8 mouse cellular contexts compared by ENCODE assay signal in genomic region chr11:29373396-29374273, GRCm38 (mm10). TPM values are rescaled to one million over a fixed set of nuclear protein-coding genes. Genes with fewer than 3 reads are reported as not detected.
DNase-seq lines count a peak whose midpoint lies in the region; ATAC-seq lines count a peak whose summit lies in the region.

Ccdc88a (plus strand) TSS chr11:29373658.

- peak within 1 kb of the TSS; percentile 52 for H3K4me2 ChIP-seq in hindbrain, embryonic 16.5 days (ENCODE audit: low read length)

- no peaks in the 10 kb centered on the region for H3K27me3 ChIP-seq in hindbrain, embryonic 16.5 days (replicated peaks; ENCODE audit: control insufficient read depth, insufficient read depth, low read length)

- under 1% methylated on average over 71 of the region's 107 CpGs for WGBS in hindbrain, embryonic 16.5 days
- under 1% methylated on average over 84 of the region's 107 CpGs for WGBS in macrophage (ENCODE audit: missing documents)

- peaks cover 13% of the 10 kb centered on the region; the same call in 1 of the 2 replicates for H3K4me1 ChIP-seq in hindbrain, embryonic 16.5 days (ENCODE audit: control insufficient read depth, insufficient read depth, low read depth, low read length)

- no peaks in the 10 kb centered on the region for H3K36me3 ChIP-seq in hindbrain, embryonic 16.5 days (ENCODE audit: control insufficient read depth, insufficient read depth, low read length)
- H3K36me3 ChIP-seq in macrophage (ENCODE audit: inconsistent target): no peaks in the 10 kb centered on the region

- peak within 1 kb of the TSS; percentile 99 for H3K9ac ChIP-seq in hindbrain, embryonic 16.5 days (ENCODE audit: low read depth, low read length)

- peak; percentile 95 for DNase-seq in WW6 (ENCODE audit: low read depth, low spot score)
- DNase-seq in cerebellum, postnatal 4 days (ENCODE audit: low spot score in 2 of 2): peak; percentile 96 to 99
- DNase-seq in gastrocnemius, adult 18-20 months (ENCODE audit: low spot score): peak; percentile 93
- peak; percentile 97 to 98 for DNase-seq in left cerebral cortex, adult 18-20 months (ENCODE audit: low spot score in 2 of 2)
- DNase-seq in right cerebral cortex, adult 18-20 months: peak; percentile 98
- peak; percentile 89 for DNase-seq in urinary bladder, postnatal 10 days (ENCODE audit: low spot score)

- peak within 1 kb of the TSS; percentile 99 for H3K27ac ChIP-seq in hindbrain, embryonic 16.5 days (ENCODE audit: low read depth, low read length)
- H3K27ac ChIP-seq in macrophage: peak within 1 kb of the TSS; percentile 45

- H3K9me3 ChIP-seq in hindbrain, embryonic 16.5 days (ENCODE audit: control insufficient read depth, low read length): no peaks in the 10 kb centered on the region

- ATAC-seq in hindbrain, embryonic 16.5 days: peak; percentile 95

- peak within 1 kb of the TSS; percentile 87 for H3K4me3 ChIP-seq in hindbrain, embryonic 16.5 days (ENCODE audit: low read length)
- H3K4me3 ChIP-seq in macrophage (ENCODE audit: inconsistent target): peak within 1 kb of the TSS; percentile 74

- peaks cover 41% of the 10 kb centered on the region for H3K79me2 ChIP-seq in macrophage (ENCODE audit: inconsistent target)

RNA-seq across cellular contexts. Expression of gene Ccdc88a, which starts in this region (rescaled TPM):
- total RNA-seq in gastrocnemius, adult 18-20 months (2021): 1 to 10 TPM; 2.2 to 2.3 TPM
- 71.1 and 73.8 TPM in 2 replicates for polyA plus RNA-seq in hindbrain, embryonic 16.5 days (2015; fragmentation: Nextera tagmentation; extraction: Ambion mirVana)
- 10 to 100 TPM; 54.1 to 55.5 TPM for total RNA-seq in left cerebral cortex, adult 18-20 months (2021)
- 100 to 1,000 TPM in 24 of 26 experiments, 10 to 100 TPM in 2; 86.2 to 300 (median 140) TPM for total RNA-seq in macrophage (2018; cell fraction: chromatin; rRNA removed)
- 10 to 100 TPM; 15.2 to 33.7 (median 22.5) TPM for total RNA-seq in macrophage (2018; cell fraction: cytosol; rRNA removed)
- 100 to 1,000 TPM in 4 of 26 experiments, 10 to 100 TPM in 22; 53.3 to 144 (median 76.4) TPM for total RNA-seq in macrophage (2018; cell fraction: nucleus; rRNA removed)
- 9.5 to 16.3 TPM (median 12.5 TPM) in 3 replicates for polyA plus RNA-seq in macrophage (2018)

Comparison
In these comparisons a context has a peak if more than half of its experiments do, and no peak if none do; other contexts are left out.
1. Peak in every context shown above with its lines: DNase-seq, ATAC-seq, H3K4me3 ChIP-seq and H3K27ac ChIP-seq.
2. RNA of gene Ccdc88a (total RNA-seq): 54.1 to 55.5 TPM in left cerebral cortex, adult 18-20 months; 2.2 to 2.3 TPM in gastrocnemius, adult 18-20 months; every median in the first group is over 10 times any median in the second.